Comparison of ENCODE assay signal across 9 mouse cellular contexts in the genomic region with DNA sequence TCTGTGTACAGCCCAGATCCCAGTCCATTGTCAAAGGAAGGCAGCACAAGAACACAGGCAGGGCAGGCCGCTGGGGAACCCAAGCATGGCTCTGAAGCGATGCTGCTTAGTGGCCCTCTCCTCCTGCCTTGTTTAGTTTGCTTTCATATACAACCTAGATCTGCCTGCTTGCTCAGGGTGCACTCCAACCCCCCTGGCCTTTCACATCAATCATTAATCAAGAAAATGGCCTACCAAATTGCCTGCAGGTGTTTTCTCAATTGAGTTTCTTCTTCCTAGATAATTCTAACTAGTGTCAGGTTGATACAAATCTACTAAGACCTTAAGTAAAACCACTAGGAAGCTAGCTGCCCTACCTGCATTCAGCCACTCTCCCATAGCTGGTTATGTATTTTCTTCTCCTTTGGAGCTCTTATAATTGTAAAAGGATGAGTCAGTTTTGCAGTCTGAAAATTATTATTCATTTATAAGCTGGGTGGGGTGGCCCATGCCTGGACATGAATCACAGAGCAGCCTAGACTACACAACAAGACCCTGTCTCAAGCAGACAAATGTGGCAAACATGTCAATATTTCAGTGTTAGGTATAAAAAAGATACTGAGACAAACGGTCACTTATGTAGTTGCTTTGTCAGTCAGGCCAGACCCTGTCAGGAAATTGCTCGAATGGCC. TPM values are rescaled to one million over a fixed set of nuclear protein-coding genes. Genes with fewer than 3 reads are reported as not detected.
DNase-seq lines count a peak whose midpoint lies in the region; ATAC-seq and TF ChIP-seq lines count a peak whose summit lies in the region.
"Had no signal": no experiment of that assay in that cellular context is flagged by ENCODE, and none has a peak within 500 bp of the region (broad histone marks: within the 10 kb centered on the region; RNA-seq: fewer than 3 reads in every experiment).

No protein-coding gene starts in this region.

- H3K4me3 ChIP-seq in hindbrain, embryonic 11.5 days (ENCODE audit: low read depth, low read length): no peak overlapping the region
- no peak overlapping the region for H3K4me3 ChIP-seq in hindbrain, embryonic 14.5 days (replicated peaks; ENCODE audit: low read length)
- H3K4me3 ChIP-seq in cortical plate, adult 2 months (ENCODE audit: insufficient read depth, low read length): no peak overlapping the region
- H3K4me3 ChIP-seq in hindbrain, embryonic 12.5 days: no peak overlapping the region
- no peak overlapping the region for H3K4me3 ChIP-seq in liver, embryonic 11.5 days (ENCODE audit: low read depth, low read length)

- H3K27ac ChIP-seq in hindbrain, embryonic 11.5 days (ENCODE audit: low read depth, low read length): peak overlapping the region; percentile 20; the same call in 1 of the 2 replicates
- H3K27ac ChIP-seq in hindbrain, embryonic 14.5 days: no peak overlapping the region
- H3K27ac ChIP-seq in cortical plate, adult 2 months (ENCODE audit: insufficient read depth, low read length): 0 out of 2 replicates have a peak overlapping the region, but pooled peaks have one; percentile 15
- no peak overlapping the region for H3K27ac ChIP-seq in hindbrain, embryonic 12.5 days
- 0 out of 2 replicates have a peak overlapping the region, but pooled peaks have one; percentile 45 for H3K27ac ChIP-seq in liver, embryonic 11.5 days (ENCODE audit: low read depth, low read length)

- H3K9ac ChIP-seq in hindbrain, embryonic 11.5 days (ENCODE audit: low read depth, low read length): no peak overlapping the region
- no peak overlapping the region for H3K9ac ChIP-seq in hindbrain, embryonic 14.5 days
- H3K9ac ChIP-seq in hindbrain, embryonic 12.5 days: peak overlapping the region; percentile 13; the same call in 1 of the 2 replicates
- H3K9ac ChIP-seq in liver, embryonic 11.5 days (ENCODE audit: low read depth, low read length): peak overlapping the region; percentile 12; the same call in 1 of the 2 replicates

- no peaks in the 10 kb centered on the region for H3K36me3 ChIP-seq in hindbrain, embryonic 11.5 days (ENCODE audit: control insufficient read depth, insufficient read depth, low read length)
- no peaks in the 10 kb centered on the region for H3K36me3 ChIP-seq in hindbrain, embryonic 14.5 days (replicated peaks; ENCODE audit: control insufficient read depth, insufficient read depth)
- no peaks in the 10 kb centered on the region for H3K36me3 ChIP-seq in hindbrain, embryonic 12.5 days
- H3K36me3 ChIP-seq in liver, embryonic 11.5 days (ENCODE audit: control insufficient read depth, insufficient read depth, low read length): no peaks in the 10 kb centered on the region

- TF ChIP-seq POLR2A in cortical plate, adult 2 months (IDR thresholded peaks at IDR 0.05; ENCODE audit: extremely low read depth, insufficient read depth, low read length): no peak

- no peak for DNase-seq in hindbrain, embryonic 11.5 days (ENCODE audit: low spot score)
- no peak for DNase-seq in hindbrain, embryonic 14.5 days (ENCODE audit: low spot score)
- no peak for DNase-seq in liver, embryonic 11.5 days (ENCODE audit: low spot score)
- DNase-seq in ovary, postnatal 36 days (ENCODE audit: low spot score): no peak
- DNase-seq in natural killer cell, adult 2 months (ENCODE audit: low spot score in 2 of 2): no peak
- DNase-seq in gastrocnemius, postnatal 14 days: no peak
- DNase-seq: thymus, adult 2 months had no signal

- no peak for ATAC-seq in hindbrain, embryonic 11.5 days (ENCODE audit: low FRiP score)
- ATAC-seq in hindbrain, embryonic 14.5 days (ENCODE audit: low FRiP score): no peak
- ATAC-seq in hindbrain, embryonic 12.5 days (ENCODE audit: low FRiP score): no peak
- no peak for ATAC-seq in liver, embryonic 11.5 days (replicated peaks; ENCODE audit: low FRiP score)

- H3K4me1 ChIP-seq in hindbrain, embryonic 11.5 days (replicated peaks; ENCODE audit: control insufficient read depth, insufficient read depth, low read length): no peaks in the 10 kb centered on the region
- no peaks in the 10 kb centered on the region for H3K4me1 ChIP-seq in hindbrain, embryonic 14.5 days (replicated peaks; ENCODE audit: control insufficient read depth, insufficient read depth, low read length)
- peaks cover 4% of the 10 kb centered on the region; the same call in 1 of the 2 replicates for H3K4me1 ChIP-seq in cortical plate, adult 2 months (ENCODE audit: control insufficient read depth, insufficient read depth, low read length)
- H3K4me1 ChIP-seq in hindbrain, embryonic 12.5 days: 0 out of 2 replicates have a peak, but pooled peaks cover 3% of the 10 kb centered on the region
- H3K4me1 ChIP-seq in liver, embryonic 11.5 days (replicated peaks; ENCODE audit: control insufficient read depth, insufficient read depth, low read length): peaks cover 33% of the 10 kb centered on the region

- no peaks in the 10 kb centered on the region for H3K9me3 ChIP-seq in hindbrain, embryonic 11.5 days (ENCODE audit: control insufficient read depth, low read length)
- H3K9me3 ChIP-seq in hindbrain, embryonic 14.5 days (ENCODE audit: control insufficient read depth, low read length): no peaks in the 10 kb centered on the region
- H3K9me3 ChIP-seq in hindbrain, embryonic 12.5 days (replicated peaks): no peaks in the 10 kb centered on the region
- no peaks in the 10 kb centered on the region for H3K9me3 ChIP-seq in liver, embryonic 11.5 days (ENCODE audit: control insufficient read depth, low read length)

- intact Hi-C loops in gastrocnemius, postnatal 14 days (cut with DNase I; ENCODE audit: low total_unique reads): no loop called here

- TF ChIP-seq CTCF in cortical plate, adult 2 months (IDR thresholded peaks at IDR 0.05; ENCODE audit: extremely low read depth, insufficient read depth, low read length): no peak

- H3K4me2 ChIP-seq in hindbrain, embryonic 11.5 days (replicated peaks; ENCODE audit: low read depth, low read length): no peak overlapping the region
- no peak overlapping the region for H3K4me2 ChIP-seq in hindbrain, embryonic 14.5 days (replicated peaks)
- no peak overlapping the region for H3K4me2 ChIP-seq in hindbrain, embryonic 12.5 days (replicated peaks)
- no peak overlapping the region for H3K4me2 ChIP-seq in liver, embryonic 11.5 days

- H3K27me3 ChIP-seq in hindbrain, embryonic 11.5 days (ENCODE audit: control insufficient read depth, insufficient read depth, low read length): no peaks in the 10 kb centered on the region
- no peaks in the 10 kb centered on the region for H3K27me3 ChIP-seq in hindbrain, embryonic 14.5 days (ENCODE audit: control insufficient read depth, insufficient read depth, low read length)
- no peaks in the 10 kb centered on the region for H3K27me3 ChIP-seq in hindbrain, embryonic 12.5 days
- H3K27me3 ChIP-seq in liver, embryonic 11.5 days (replicated peaks; ENCODE audit: control insufficient read depth, insufficient read depth, low read length): no peaks in the 10 kb centered on the region

- WGBS in hindbrain, embryonic 11.5 days: 69% methylated on average over 4 of the region's 4 CpGs
- 65% methylated on average over 4 of the region's 4 CpGs for WGBS in hindbrain, embryonic 14.5 days
- 58% methylated on average over 4 of the region's 4 CpGs for WGBS in hindbrain, embryonic 12.5 days
- 71% methylated on average over 4 of the region's 4 CpGs for WGBS in liver, embryonic 11.5 days

RNA-seq across cellular contexts. Expression of gene Adk, which starts 35.2 kb away (rescaled TPM):
- 107 and 108 TPM in 2 replicates for polyA plus RNA-seq in hindbrain, embryonic 11.5 days (2014; fragmentation: Nextera tagmentation; extraction: Ambion mirVana)
- 40.2 and 43.7 TPM in 2 replicates for polyA plus RNA-seq in hindbrain, embryonic 14.5 days (2014; fragmentation: Nextera tagmentation; extraction: Ambion mirVana)
- polyA plus RNA-seq in cortical plate, adult 2 months (2012; rRNA removed): 64.1 and 65.2 TPM in 2 replicates
- 76.2 and 79.3 TPM in 2 replicates for polyA plus RNA-seq in hindbrain, embryonic 12.5 days (2016; fragmentation: Nextera tagmentation; extraction: Ambion mirVana)
- polyA plus RNA-seq in liver, embryonic 11.5 days (2014; fragmentation: Nextera tagmentation; extraction: Ambion mirVana): 253 and 276 TPM in 2 replicates
- 100 to 1,000 TPM in 1 of 2 experiments, 10 to 100 TPM in 1; 93.8 to 101 TPM for total RNA-seq in gastrocnemius, postnatal 14 days (2021)

RNA-seq across cellular contexts. Expression of gene Ap3m1, which starts 35.2 kb away (rescaled TPM):
- 135 and 138 TPM in 2 replicates for polyA plus RNA-seq in hindbrain, embryonic 11.5 days (2014; fragmentation: Nextera tagmentation; extraction: Ambion mirVana)
- 94.5 and 101 TPM in 2 replicates for polyA plus RNA-seq in hindbrain, embryonic 14.5 days (2014; fragmentation: Nextera tagmentation; extraction: Ambion mirVana)
- 64.9 and 65.8 TPM in 2 replicates for polyA plus RNA-seq in cortical plate, adult 2 months (2012; rRNA removed)
- 105 and 109 TPM in 2 replicates for polyA plus RNA-seq in hindbrain, embryonic 12.5 days (2016; fragmentation: Nextera tagmentation; extraction: Ambion mirVana)
- 55.7 and 75.0 TPM in 2 replicates for polyA plus RNA-seq in liver, embryonic 11.5 days (2014; fragmentation: Nextera tagmentation; extraction: Ambion mirVana)
- total RNA-seq in gastrocnemius, postnatal 14 days (2021): 10 to 100 TPM; 35.9 to 45.5 TPM

Comparison
In these comparisons a context has a peak if more than half of its experiments do, and no peak if none do; other contexts are left out.
1. H3K27ac ChIP-seq: peak in hindbrain, embryonic 11.5 days (single experiment), cortical plate, adult 2 months (single experiment) and liver, embryonic 11.5 days (single experiment); none in hindbrain, embryonic 14.5 days (single experiment) and hindbrain, embryonic 12.5 days (single experiment).
2. H3K9ac ChIP-seq: peak in hindbrain, embryonic 12.5 days (single experiment) and liver, embryonic 11.5 days (single experiment); none in hindbrain, embryonic 11.5 days (single experiment) and hindbrain, embryonic 14.5 days (single experiment).